Mouse (Mus musculus): ENCODE data around the gene Akap6. TPM values are rescaled to one million over a fixed set of nuclear protein-coding genes. Genes with fewer than 3 reads are reported as not detected.

Gene Akap6
- total RNA-seq, 2 experiments from 2014 or later, result not detected

DNA sequence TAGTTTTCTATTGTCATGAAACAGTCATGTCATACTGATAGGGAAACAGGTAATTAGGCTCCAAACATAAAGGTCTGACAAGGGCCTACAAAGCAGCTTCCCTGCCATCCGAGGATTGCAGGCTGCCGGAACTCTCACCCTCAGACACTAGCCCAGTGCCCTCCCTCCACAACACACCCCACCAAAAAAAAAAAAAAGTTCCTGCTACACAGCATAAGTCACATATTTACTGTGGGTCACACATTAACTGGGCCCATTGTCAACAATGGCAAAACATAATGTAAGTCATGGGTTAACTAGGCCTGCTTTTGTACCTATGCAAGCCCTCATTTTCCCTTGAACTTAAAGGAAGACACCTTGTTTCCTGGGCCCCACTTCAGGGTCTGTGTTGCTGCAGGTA, 435.0 kb downstream of the Akap6 start:
- ATAC-seq (ENCODE audit: poor library complexity, severe bottlenecking), result no peak

GRCm38 (mm10) chr12:53137331-53137730, 438.1 kb downstream of the Akap6 start:
- ATAC-seq (ENCODE audit: poor library complexity, severe bottlenecking), result no peak

DNA sequence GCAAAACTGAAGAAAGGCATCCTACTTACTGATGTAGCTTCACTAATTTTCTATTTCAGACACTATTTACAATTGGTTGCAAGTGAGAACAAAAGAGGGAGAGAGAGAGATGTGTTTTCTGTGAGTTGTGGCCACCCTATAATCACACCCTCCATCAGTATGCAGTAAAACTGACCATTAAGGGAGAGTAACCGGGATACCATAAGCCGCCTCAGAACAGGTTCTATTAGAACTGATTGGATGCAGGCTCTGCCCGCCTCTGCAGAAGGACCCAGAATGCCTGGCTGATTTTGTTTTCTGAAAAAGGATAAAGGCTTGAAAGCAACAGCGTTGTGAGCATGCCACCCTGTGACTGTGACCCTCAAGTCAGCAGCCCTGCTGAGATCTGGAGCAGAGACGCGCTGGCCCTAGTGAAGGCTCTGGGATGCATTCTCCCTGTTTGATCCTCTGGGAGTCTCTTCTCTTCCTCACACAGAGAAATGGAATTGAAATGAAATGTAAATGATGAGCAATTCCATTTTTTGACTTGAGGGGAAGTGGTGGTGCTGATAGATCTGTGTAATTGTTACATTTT, 445.0 kb downstream of the Akap6 start:
- no peak for ATAC-seq (ENCODE audit: poor library complexity, severe bottlenecking)

DNA sequence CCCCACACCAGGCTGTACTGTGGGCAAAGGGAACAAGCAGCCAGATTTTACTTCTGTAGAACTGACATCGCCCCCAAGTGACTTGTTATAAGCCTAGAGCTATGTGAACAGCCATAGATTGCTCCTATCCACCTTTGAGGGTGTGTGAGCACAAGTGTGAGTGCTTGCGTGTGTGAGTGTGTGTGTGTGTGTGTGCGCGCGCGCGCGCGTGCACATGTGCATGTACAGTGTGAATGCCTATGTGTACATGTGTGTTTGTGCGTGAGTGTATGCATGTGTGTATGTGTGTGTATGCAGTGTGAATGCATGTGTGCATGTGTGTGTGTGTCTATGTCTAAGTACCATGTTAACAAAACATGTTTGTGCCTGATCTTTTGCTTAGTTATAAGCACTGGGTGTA, 445.6 kb downstream of the Akap6 start:
- ATAC-seq (ENCODE audit: poor library complexity, severe bottlenecking), result no peak

DNA sequence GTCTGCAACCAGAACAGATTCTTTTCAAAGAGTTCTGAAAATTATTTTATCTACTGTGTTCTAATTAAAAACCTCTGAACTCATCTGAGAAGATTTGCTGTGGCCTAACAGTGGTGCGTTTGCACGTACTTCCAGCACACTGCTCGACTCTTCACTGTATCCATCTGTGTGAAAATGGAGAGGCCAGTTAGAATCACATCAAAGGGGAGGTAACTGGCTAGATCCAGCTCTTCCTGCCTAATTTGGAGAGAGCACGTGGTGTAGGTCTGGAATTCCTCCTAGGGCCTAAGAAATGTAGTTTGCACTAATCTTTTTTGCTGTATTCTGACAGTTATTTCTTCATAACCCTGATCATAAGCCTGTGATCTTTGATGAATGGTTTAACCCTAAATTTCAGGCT, 446.3 kb downstream of the Akap6 start:
- ATAC-seq (ENCODE audit: poor library complexity, severe bottlenecking), result no peak

DNA sequence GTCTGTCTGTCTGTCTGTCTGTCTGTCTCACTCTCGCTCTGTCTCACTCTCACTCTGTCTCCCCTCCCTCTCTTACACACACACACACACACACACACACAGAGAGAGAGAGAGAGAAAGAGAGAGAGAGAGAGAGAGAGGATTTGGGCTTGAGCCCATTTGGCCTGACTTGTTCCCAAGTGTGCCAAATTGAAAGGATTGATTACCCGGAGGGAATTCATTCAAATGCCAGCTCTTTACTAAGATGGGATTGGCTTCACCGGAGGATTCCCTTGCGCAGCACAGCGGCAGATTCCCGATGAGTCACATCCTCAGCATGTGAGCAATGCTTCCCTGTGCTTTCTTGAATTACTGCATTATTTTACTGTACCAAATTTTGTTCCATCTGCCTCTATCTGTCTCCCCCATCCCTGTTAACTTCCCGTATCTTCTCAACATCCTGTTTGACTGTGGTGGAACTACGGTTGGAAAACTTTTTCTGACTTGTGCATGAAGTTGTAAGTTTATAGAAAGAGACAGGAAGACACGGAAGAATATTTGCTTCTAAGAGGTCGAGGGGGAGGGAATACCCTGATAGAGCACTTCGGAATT, 447.4 kb downstream of the Akap6 start:
- ATAC-seq (ENCODE audit: poor library complexity, severe bottlenecking), result no peak

DNA sequence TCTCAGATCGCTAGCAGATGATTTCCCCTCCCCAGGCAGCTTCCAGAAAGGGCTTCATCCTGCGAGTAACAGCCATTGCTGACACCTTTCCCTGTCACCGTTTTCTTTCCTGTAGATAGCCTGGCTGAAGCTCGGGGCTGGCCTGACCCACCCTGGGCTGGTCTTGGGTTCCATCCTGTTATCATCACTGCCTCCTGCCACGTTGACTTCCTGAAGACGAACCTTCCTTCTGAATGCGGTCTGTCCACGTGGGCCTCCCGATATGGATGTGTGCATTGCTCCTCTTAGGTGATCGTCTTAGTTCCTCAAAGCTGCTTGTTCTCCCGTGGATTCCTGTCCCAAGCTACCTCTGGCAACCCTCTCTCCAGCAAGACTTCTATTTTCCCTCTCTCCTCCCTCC, 448.5 kb downstream of the Akap6 start:
- no peak for ATAC-seq (ENCODE audit: poor library complexity, severe bottlenecking)

- ATAC-seq (ENCODE audit: poor library complexity, severe bottlenecking), result no peak
These were observed 469.2 kb downstream of the Akap6 start for GRCm38 (mm10) chr12:53168189-53169003.

DNA sequence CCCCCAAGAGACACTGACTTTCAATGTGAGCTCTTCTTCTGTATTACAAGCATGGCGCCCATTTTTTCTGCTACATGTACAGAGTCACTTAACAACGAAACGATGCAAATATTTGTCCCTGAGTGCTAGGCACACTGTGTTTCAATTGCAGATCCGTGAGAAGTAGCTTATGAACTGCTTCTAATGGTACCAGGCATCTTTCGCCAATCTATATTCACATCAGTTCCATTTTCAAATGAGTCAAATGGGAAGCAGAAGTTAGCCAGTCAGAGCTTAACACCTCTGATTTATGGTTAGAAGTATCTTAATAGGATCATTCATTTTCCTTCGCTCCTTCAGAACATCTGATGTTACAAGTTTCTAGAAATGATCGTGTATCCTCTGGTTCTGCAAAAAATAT, 492.3 kb downstream of the Akap6 start:
- no peak for ATAC-seq (ENCODE audit: poor library complexity, severe bottlenecking)

GRCm38 (mm10) chr12:53193664-53194063, 494.5 kb downstream of the Akap6 start:
- no peak for ATAC-seq (ENCODE audit: poor library complexity, severe bottlenecking)

Other genes starting within 250 kb of the Akap6 start
- 10.6 and 12.8 TPM in 2 replicates for gene Arhgap5, start 195.4 kb upstream of the Akap6 start, total RNA-seq (2015)
- gene Arhgap5, start 195.4 kb upstream of the Akap6 start, total RNA-seq (2017), result 14.8 and 15.7 TPM in 2 replicates

Data from megakaryocyte, adult 5-6 weeks (primary cell).